ENCODE assay signal across 8 mouse cellular contexts in genomic region chr11:115975083-115975420, GRCm38 (mm10). TPM values are rescaled to one million over a fixed set of nuclear protein-coding genes. Genes with fewer than 3 reads are reported as not detected.
A peak's percentile ranks its signal among the peaks of the same experiment; 100 is the strongest.
DNase-seq lines count a peak whose midpoint lies in the region; ATAC-seq and TF ChIP-seq lines count a peak whose summit lies in the region.

No protein-coding gene starts in this region.

- H3K9me3 ChIP-seq in embryonic facial prominence, embryonic 15.5 days (replicated peaks), result no peaks in the 10 kb centered on the region
- H3K9me3 ChIP-seq in intestine, embryonic 16.5 days (ENCODE audit: control insufficient read depth, low read length), result no peaks in the 10 kb centered on the region
- H3K9me3 ChIP-seq in neural tube, embryonic 12.5 days, result no peaks in the 10 kb centered on the region

- H3K36me3 ChIP-seq in embryonic facial prominence, embryonic 15.5 days, result no peaks in the 10 kb centered on the region
- H3K36me3 ChIP-seq in intestine, embryonic 16.5 days (ENCODE audit: control insufficient read depth, insufficient read depth, low read length), result no peaks in the 10 kb centered on the region
- no peaks in the 10 kb centered on the region for H3K36me3 ChIP-seq in neural tube, embryonic 12.5 days

- WGBS in embryonic facial prominence, embryonic 15.5 days, result 2% methylated on average over 18 of the region's 18 CpGs
- WGBS in intestine, embryonic 16.5 days, result 8% methylated on average over 10 of the region's 18 CpGs
- WGBS in neural tube, embryonic 12.5 days, result 4% methylated on average over 18 of the region's 18 CpGs

- peak overlapping the region; percentile 80 for H3K4me2 ChIP-seq in embryonic facial prominence, embryonic 15.5 days (replicated peaks)
- H3K4me2 ChIP-seq in intestine, embryonic 16.5 days (ENCODE audit: low read depth, low read length), result peak overlapping the region; percentile 72
- peak overlapping the region; percentile 71 for H3K4me2 ChIP-seq in neural tube, embryonic 12.5 days (replicated peaks)

- no peak for ATAC-seq in embryonic facial prominence, embryonic 15.5 days (ENCODE audit: insufficient number of reproducible peaks, low FRiP score, low TSS enrichment, low read depth)
- no peak; the same call in none of the 2 replicates for ATAC-seq in intestine, embryonic 16.5 days
- ATAC-seq in neural tube, embryonic 12.5 days (ENCODE audit: low FRiP score, low read depth), result no peak
- no peak for ATAC-seq in CD4-positive, CD25-positive, alpha-beta regulatory T cell, adult 4 months

- H3K4me3 ChIP-seq in left cerebral cortex, adult 2 months, result peak overlapping the region; percentile 36
- H3K4me3 ChIP-seq in embryonic facial prominence, embryonic 15.5 days (replicated peaks), result peak overlapping the region; percentile 50
- peak overlapping the region; percentile 58 for H3K4me3 ChIP-seq in intestine, embryonic 16.5 days (ENCODE audit: low read length)
- H3K4me3 ChIP-seq in neural tube, embryonic 12.5 days, result peak overlapping the region; percentile 38

- peaks cover 15% of the 10 kb centered on the region for H3K4me1 ChIP-seq in embryonic facial prominence, embryonic 15.5 days
- H3K4me1 ChIP-seq in intestine, embryonic 16.5 days (ENCODE audit: control insufficient read depth, insufficient read depth, low read length), result peaks cover 18% of the 10 kb centered on the region
- H3K4me1 ChIP-seq in neural tube, embryonic 12.5 days, result peaks cover 7% of the 10 kb centered on the region

- intact Hi-C loops in left cerebral cortex, adult 2 months (cut with DNase I), result no loop called here
- intact Hi-C loops in left cerebral cortex, postnatal 25 days (cut with DNase I), result no loop called here

- no peak overlapping the region for H3K27ac ChIP-seq in left cerebral cortex, adult 2 months
- peak overlapping the region; percentile 44 for H3K27ac ChIP-seq in embryonic facial prominence, embryonic 15.5 days (replicated peaks)
- peak overlapping the region; percentile 33 for H3K27ac ChIP-seq in intestine, embryonic 16.5 days (ENCODE audit: low read length)
- H3K27ac ChIP-seq in neural tube, embryonic 12.5 days, result no peak overlapping the region

- TF ChIP-seq CTCF in left cerebral cortex, adult 2 months (IDR thresholded peaks at IDR 0.05), result no peak

- H3K9ac ChIP-seq in embryonic facial prominence, embryonic 15.5 days, result peak overlapping the region; percentile 42
- peak overlapping the region; percentile 72 for H3K9ac ChIP-seq in intestine, embryonic 16.5 days (ENCODE audit: low read depth, low read length)
- peak overlapping the region; percentile 47 for H3K9ac ChIP-seq in neural tube, embryonic 12.5 days

- peaks cover 42% of the 10 kb centered on the region for H3K27me3 ChIP-seq in embryonic facial prominence, embryonic 15.5 days
- no peaks in the 10 kb centered on the region; the same call in 1 of the 2 replicates for H3K27me3 ChIP-seq in intestine, embryonic 16.5 days (replicated peaks; ENCODE audit: control insufficient read depth, insufficient read depth, low read length)
- peaks cover 43% of the 10 kb centered on the region for H3K27me3 ChIP-seq in neural tube, embryonic 12.5 days (replicated peaks)

- no peak for DNase-seq in left cerebral cortex, adult 2 months (ENCODE audit: extremely low spot score in 1 of 2, low spot score in 2 of 2)
- DNase-seq in left cerebral cortex, postnatal 25 days (ENCODE audit: low spot score in 2 of 2), result no peak
- no peak for DNase-seq in frontal cortex, postnatal 10 days (ENCODE audit: low spot score in 2 of 2)
- no peak for DNase-seq in right cerebral cortex, postnatal 14 days

RNA-seq across cellular contexts. Expression of gene Itgb4, which starts 0.5 kb away (rescaled TPM):
- total RNA-seq in left cerebral cortex, adult 2 months (2021), result 1 to 10 TPM; 5.1 to 5.7 TPM
- 1 to 10 TPM; 3.7 to 6.6 TPM for total RNA-seq in left cerebral cortex, postnatal 25 days (2021)
- polyA plus RNA-seq in embryonic facial prominence, embryonic 15.5 days (2015; fragmentation: Nextera tagmentation; extraction: Ambion mirVana), result 21.1 and 21.5 TPM in 2 replicates
- 11.9 and 15.2 TPM in 2 replicates for polyA plus RNA-seq in intestine, embryonic 16.5 days (2015; fragmentation: Nextera tagmentation; extraction: Ambion mirVana)
- 0.99 and 1.4 TPM in 2 replicates for polyA plus RNA-seq in neural tube, embryonic 12.5 days (2016; fragmentation: Nextera tagmentation; extraction: Ambion mirVana)
- not detected for polyA plus RNA-seq in CD4-positive, CD25-positive, alpha-beta regulatory T cell, adult 4 months (2017; shearing (Covaris generic))

RNA-seq across cellular contexts. Expression of gene Galk1, which starts 37.5 kb away (rescaled TPM):
- total RNA-seq in left cerebral cortex, adult 2 months (2021), result 10 to 100 TPM; 13.3 to 13.9 TPM
- total RNA-seq in left cerebral cortex, postnatal 25 days (2021), result 10 to 100 TPM; 14.7 to 18.7 TPM
- polyA plus RNA-seq in embryonic facial prominence, embryonic 15.5 days (2015; fragmentation: Nextera tagmentation; extraction: Ambion mirVana), result 173 and 176 TPM in 2 replicates
- 360 and 389 TPM in 2 replicates for polyA plus RNA-seq in intestine, embryonic 16.5 days (2015; fragmentation: Nextera tagmentation; extraction: Ambion mirVana)
- 100 and 109 TPM in 2 replicates for polyA plus RNA-seq in neural tube, embryonic 12.5 days (2016; fragmentation: Nextera tagmentation; extraction: Ambion mirVana)
- 10 to 100 TPM; 13.1 to 18.4 TPM for polyA plus RNA-seq in CD4-positive, CD25-positive, alpha-beta regulatory T cell, adult 4 months (2017; shearing (Covaris generic))

RNA-seq across cellular contexts. Expression of gene Recql5, which starts 41.8 kb away (rescaled TPM):
- 10 to 100 TPM; 27.1 to 29.4 TPM for total RNA-seq in left cerebral cortex, adult 2 months (2021)
- total RNA-seq in left cerebral cortex, postnatal 25 days (2021), result 10 to 100 TPM; 22.3 to 26.3 TPM
- 21.4 and 23.9 TPM in 2 replicates for polyA plus RNA-seq in embryonic facial prominence, embryonic 15.5 days (2015; fragmentation: Nextera tagmentation; extraction: Ambion mirVana)
- polyA plus RNA-seq in intestine, embryonic 16.5 days (2015; fragmentation: Nextera tagmentation; extraction: Ambion mirVana), result 15.7 and 16.7 TPM in 2 replicates
- 24.2 and 30.2 TPM in 2 replicates for polyA plus RNA-seq in neural tube, embryonic 12.5 days (2016; fragmentation: Nextera tagmentation; extraction: Ambion mirVana)
- 10 to 100 TPM; 21.9 to 41.9 TPM for polyA plus RNA-seq in CD4-positive, CD25-positive, alpha-beta regulatory T cell, adult 4 months (2017; shearing (Covaris generic))

RNA-seq across cellular contexts. Expression of gene Sap30bp, which starts 42.0 kb away (rescaled TPM):
- total RNA-seq in left cerebral cortex, adult 2 months (2021), result 10 to 100 TPM; 46.7 to 50.1 TPM
- total RNA-seq in left cerebral cortex, postnatal 25 days (2021), result 10 to 100 TPM; 40.4 to 45.5 TPM
- 32.9 and 38.1 TPM in 2 replicates for polyA plus RNA-seq in embryonic facial prominence, embryonic 15.5 days (2015; fragmentation: Nextera tagmentation; extraction: Ambion mirVana)
- 27.3 and 29.2 TPM in 2 replicates for polyA plus RNA-seq in intestine, embryonic 16.5 days (2015; fragmentation: Nextera tagmentation; extraction: Ambion mirVana)
- 53.7 and 54.8 TPM in 2 replicates for polyA plus RNA-seq in neural tube, embryonic 12.5 days (2016; fragmentation: Nextera tagmentation; extraction: Ambion mirVana)
- 10 to 100 TPM; 42.0 to 46.9 TPM for polyA plus RNA-seq in CD4-positive, CD25-positive, alpha-beta regulatory T cell, adult 4 months (2017; shearing (Covaris generic))

RNA-seq across cellular contexts. Expression of gene H3f3b, which starts 52.7 kb away (rescaled TPM):
- 100 to 1,000 TPM; 247 to 254 TPM for total RNA-seq in left cerebral cortex, adult 2 months (2021)
- total RNA-seq in left cerebral cortex, postnatal 25 days (2021), result 100 to 1,000 TPM; 225 to 260 TPM
- polyA plus RNA-seq in embryonic facial prominence, embryonic 15.5 days (2015; fragmentation: Nextera tagmentation; extraction: Ambion mirVana), result 1,738 and 1,786 TPM in 2 replicates
- polyA plus RNA-seq in intestine, embryonic 16.5 days (2015; fragmentation: Nextera tagmentation; extraction: Ambion mirVana), result 1,239 and 1,387 TPM in 2 replicates
- 2,060 and 2,115 TPM in 2 replicates for polyA plus RNA-seq in neural tube, embryonic 12.5 days (2016; fragmentation: Nextera tagmentation; extraction: Ambion mirVana)
- polyA plus RNA-seq in CD4-positive, CD25-positive, alpha-beta regulatory T cell, adult 4 months (2017; shearing (Covaris generic)), result 1,000 to 10,000 TPM; 1,562 to 1,754 TPM

Comparison
In these comparisons a context has a peak if more than half of its experiments do, and no peak if none do; other contexts are left out.
1. H3K27ac ChIP-seq: peak in embryonic facial prominence, embryonic 15.5 days (single experiment) and intestine, embryonic 16.5 days (single experiment); none in left cerebral cortex, adult 2 months (single experiment) and neural tube, embryonic 12.5 days (single experiment).
2. Peak in every context shown above with its lines, with median percentiles within 50 percentile points of each other: H3K4me3 ChIP-seq, H3K4me2 ChIP-seq and H3K9ac ChIP-seq.